Mouse (Mus musculus) lung, adult 2 months (tissue): ENCODE results near the gene 6330403K07Rik. TPM values are rescaled to one million over a fixed set of nuclear protein-coding genes. Genes with fewer than 3 reads are reported as not detected.
A peak's percentile ranks its signal among the peaks of the same experiment; 100 is the strongest.

ENCODE experiments used
- DNase-seq: peaks from one replicate; pipeline ENCODE4 v3.0.0; 2022
- H3K4me1 ChIP-seq: fragments of 200-500 bp; 2 replicates; pipeline ENCODE4 v1.6.1; 2011; ENCODE audit warnings: low read length; ENCODE audit not compliant: control insufficient read depth, insufficient read depth
- H3K4me3 ChIP-seq: fragments of 200-500 bp; replicated peaks from 2 replicates; pipeline ENCODE3; 2011; ENCODE audit warnings: low read depth, mild to moderate bottlenecking, control low read depth, low read length; ENCODE audit errors: extremely low read depth
- CTCF ChIP-seq: fragments of 200-500 bp; IDR thresholded peaks from 2 replicates; pipeline ENCODE4 v1.5.1; 2011; ENCODE audit warnings: mild to moderate bottlenecking, low read length, control low read depth; ENCODE audit not compliant: insufficient read depth
- POLR2A ChIP-seq: fragments of 200-500 bp; IDR thresholded peaks from 2 replicates; pipeline ENCODE4 v1.6.1; 2011; ENCODE audit warnings: low read depth, mild to moderate bottlenecking, control low read depth, low read length, borderline replicate concordance; ENCODE audit errors: extremely low read depth
- WGBS: fragments of 180-500 bp; shearing (Covaris S2); methylation state at CpG from one replicate; pipeline ENCODE4 v1.1.7; 2018; 5-methylcytosine and 5-hydroxymethylcytosine counted together
- polyA plus RNA-seq: library from polyadenylated mRNA; depleted of rRNA; stranded (reverse); fragments of >200 nt; gene quantifications from 2 replicates; pipeline ENCODE4 v1.2.3, GENCODE M21; 2012

The 6330403K07Rik gene
- polyA plus RNA-seq, 1 experiment: 1.5 TPM

DNA sequence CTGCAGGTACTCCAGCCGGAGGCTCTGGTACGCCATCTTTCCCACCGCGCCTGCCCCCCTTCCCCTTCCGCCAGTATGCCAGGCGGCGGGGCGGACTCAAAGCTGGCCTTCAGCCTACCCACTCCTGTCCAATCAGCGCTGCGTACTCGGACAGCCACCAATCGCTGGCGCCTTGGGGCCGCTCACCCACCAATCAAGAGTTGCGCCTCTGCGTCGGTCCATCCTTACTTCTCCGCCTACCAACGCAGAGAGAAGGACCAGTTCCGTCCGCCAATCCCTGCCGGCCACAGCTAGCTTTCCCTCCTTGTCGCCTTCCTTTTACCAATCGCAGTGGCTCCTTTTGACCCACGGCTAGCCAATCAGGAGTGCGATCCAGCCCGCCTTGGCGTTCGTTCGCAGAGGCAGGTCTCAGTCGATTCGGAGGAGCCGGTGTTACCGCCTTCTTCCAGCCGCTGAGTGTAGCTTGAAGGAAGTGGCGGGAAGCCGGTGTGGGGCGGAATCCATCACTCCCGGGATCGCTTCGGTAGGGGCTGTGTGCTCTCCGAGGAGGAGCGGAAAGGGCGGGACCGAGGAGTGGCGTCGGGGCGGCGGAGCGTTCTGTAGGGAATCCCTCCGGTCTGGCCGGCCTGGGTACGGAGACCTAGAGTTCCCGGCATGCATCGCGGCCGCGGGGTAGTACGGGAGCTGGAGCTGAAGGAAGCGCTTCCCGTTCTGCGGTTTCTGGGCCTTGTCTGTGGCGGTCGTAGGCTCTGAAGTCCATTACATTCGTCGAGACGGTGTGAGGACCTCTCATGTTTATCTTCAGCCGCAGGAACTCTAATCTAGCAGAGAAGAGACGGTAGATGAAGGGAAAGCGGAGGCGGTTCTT, 13.9 kb downstream of the 6330403K07Rik start, which contains the start of the genes Mis12 and Derl2:
Gene Mis12, plus strand, starts transcription at position 411 of the 868 bp plus-strand sequence.
Gene Derl2, minus strand, starts transcription at position 641 of the 868 bp plus-strand sequence.
- peak; percentile 96 for DNase-seq
- WGBS: under 1% methylated on average over 71 of the region's 71 CpGs
- Histone ChIP-seq H3K4me1 (peaks cover 17% of the 10 kb centered on the region), H3K4me3 (peak within 1 kb of the TSS; percentile 93)
- no peak for TF ChIP-seq CTCF
- peak; percentile 72; the same call in 1 of the 2 replicates for TF ChIP-seq POLR2A

DNA sequence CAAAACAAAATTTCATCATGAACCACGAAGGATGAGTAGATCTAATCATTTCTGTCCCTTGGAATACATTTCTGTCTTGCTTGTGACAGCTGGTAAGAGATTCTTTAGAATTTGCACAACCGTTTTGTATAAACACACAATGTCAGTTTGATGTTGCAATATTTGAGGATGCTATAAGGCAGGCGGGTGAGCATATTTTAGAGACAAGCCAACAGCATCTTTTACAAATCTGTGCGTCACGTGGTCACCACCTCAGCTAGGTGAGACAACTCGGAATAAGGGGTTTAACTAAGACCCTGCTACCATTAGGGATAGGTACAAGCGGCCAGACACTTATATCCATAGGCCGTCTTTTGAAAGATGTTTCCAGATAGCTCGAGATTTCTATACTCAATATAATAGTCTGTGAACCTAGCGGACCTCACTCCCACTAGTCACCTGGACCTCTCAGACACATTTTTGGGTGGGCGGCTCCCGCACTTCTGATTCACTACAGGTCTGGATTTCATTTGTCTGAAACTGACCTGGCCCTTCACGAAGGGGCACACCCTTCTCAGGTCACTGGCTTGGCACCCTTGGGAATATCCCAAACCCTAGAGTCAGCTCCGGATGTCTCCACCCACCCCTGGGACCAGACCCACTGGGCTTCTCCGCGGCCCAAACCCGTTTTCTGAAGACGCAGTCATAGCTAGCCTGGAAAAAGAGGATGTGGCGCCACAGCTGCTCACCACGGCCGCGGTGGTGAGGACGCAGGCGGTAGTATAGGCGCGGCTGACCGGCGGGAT, 14.7 kb downstream of the 6330403K07Rik start:
- Histone ChIP-seq H3K4me1 (peaks cover 17% of the 10 kb centered on the region), H3K4me3 (peak overlapping the region; percentile 93)
- no peak for DNase-seq
- 3% methylated on average over 28 of the region's 28 CpGs for WGBS
- TF ChIP-seq POLR2A (no peak), CTCF (no peak)

DNA sequence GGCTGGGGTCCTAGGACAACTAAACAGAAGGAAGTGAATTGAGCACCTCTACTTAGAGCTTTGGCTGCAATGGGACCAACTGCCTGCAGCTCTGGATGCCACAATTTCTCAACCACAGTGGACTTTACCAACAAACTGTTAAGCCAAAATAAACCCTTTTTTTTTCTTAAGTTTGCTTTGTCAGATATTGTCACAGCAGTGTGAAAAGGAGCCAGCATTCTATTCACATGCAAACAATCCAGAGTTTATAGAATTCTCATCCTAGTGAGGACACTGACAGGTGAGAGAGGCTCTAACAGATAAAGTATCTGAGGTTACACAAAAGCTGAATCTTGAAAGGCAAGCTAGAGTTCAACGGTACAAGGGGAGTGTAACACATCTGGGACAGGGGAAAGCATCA, 16.3 kb downstream of the 6330403K07Rik start:
- WGBS: 80% methylated on average over 1 of the region's 1 CpGs
- TF ChIP-seq POLR2A (no peak), CTCF (no peak)
- DNase-seq: no peak
- Histone ChIP-seq H3K4me3 (no peak overlapping the region), H3K4me1 (peaks cover 15% of the 10 kb centered on the region)

DNA sequence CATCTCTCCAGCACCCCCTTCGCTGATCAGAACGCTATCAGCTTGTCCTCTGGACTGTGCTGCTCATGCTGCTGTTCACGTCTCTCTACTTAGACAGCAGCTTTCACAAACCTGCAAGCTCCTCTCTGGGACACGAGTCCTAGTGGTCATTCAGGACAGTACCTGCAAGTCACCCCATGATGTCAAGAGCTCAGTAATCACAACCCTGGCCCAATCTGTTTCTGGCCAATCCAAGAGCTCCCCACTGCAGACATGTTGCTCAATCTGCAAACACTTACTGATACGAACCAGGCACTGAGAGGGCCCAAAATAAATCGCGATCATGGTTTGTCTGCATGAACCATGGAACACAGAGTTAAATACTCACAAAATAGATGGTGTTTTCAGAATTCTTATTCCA, 20.6 kb downstream of the 6330403K07Rik start:
- DNase-seq: peak; percentile 28
- H3K4me3 ChIP-seq: no peak overlapping the region
- 77% methylated on average over 7 of the region's 7 CpGs for WGBS
- TF ChIP-seq POLR2A (no peak), CTCF (no peak)
- peaks cover 13% of the 10 kb centered on the region for H3K4me1 ChIP-seq

DNA sequence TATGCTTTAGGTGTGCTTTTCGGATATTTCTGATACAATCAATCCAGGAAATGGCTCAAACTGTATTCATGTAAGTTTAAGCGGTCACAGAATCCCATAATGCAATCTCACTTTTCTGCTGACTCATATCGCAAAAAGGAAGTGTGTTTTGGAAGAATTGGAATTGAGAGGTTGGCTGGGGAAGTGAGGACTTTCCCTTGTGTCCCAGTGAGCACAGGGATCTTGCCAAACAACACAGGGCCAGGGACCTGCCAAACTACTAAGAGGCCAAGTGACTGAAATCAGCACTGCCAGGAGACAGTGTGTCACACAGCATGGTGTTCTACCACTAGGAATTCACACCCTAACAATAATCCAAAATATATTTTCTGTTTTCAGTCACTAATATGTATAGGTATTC, 25.0 kb downstream of the 6330403K07Rik start:
- DNase-seq: no peak
- WGBS: 57% methylated on average over 3 of the region's 3 CpGs
- Histone ChIP-seq H3K4me1 (peaks cover 7% of the 10 kb centered on the region), H3K4me3 (no peak overlapping the region)
- TF ChIP-seq CTCF (no peak), POLR2A (no peak)

DNA sequence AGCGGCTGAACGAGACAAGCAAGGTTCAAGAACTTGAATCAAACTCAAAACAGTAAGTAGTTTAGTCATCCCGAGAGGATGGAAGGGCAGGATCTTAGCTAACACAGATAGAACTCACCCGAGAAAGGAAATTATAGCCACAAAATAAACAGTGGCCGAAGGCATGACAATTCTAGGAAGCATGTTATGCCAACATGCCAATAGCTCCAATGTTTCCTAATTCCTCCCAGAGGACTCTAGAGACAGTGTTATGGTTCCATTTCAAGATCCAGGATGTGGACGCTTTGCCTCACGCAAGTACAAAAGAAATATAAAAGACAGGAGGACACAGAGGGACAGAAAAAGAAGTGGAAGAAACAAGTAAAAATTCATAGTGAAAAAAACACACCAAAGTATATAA, 25.5 kb downstream of the 6330403K07Rik start:
- H3K4me1 ChIP-seq: peaks cover 10% of the 10 kb centered on the region
- no peak overlapping the region for H3K4me3 ChIP-seq
- no peak for DNase-seq
- 53% methylated on average over 7 of the region's 7 CpGs for WGBS
- TF ChIP-seq POLR2A (no peak), CTCF (no peak)

DNA sequence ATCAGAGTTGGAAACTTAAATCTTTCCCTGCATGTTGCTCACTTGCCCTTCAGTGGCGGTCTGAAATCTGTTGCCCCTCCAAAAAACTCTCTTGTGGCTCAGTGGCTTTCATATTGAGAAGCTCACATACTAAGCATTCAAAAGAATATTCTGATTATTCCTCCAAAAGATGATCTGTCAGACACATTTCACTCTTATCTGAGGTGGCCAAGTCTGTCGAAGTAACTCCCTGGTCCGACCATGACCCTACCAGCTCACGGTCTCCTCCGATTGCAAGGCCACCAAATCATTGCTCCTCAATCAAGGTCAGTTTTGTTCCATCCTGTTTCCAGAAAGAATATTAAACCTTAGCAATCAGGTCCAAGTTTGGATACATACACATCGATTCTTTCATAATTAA, 26.3 kb downstream of the 6330403K07Rik start:
- WGBS: 81% methylated on average over 6 of the region's 6 CpGs
- Histone ChIP-seq H3K4me3 (no peak overlapping the region), H3K4me1 (peaks cover 10% of the 10 kb centered on the region)
- DNase-seq: no peak
- TF ChIP-seq POLR2A (no peak), CTCF (no peak)

DNA sequence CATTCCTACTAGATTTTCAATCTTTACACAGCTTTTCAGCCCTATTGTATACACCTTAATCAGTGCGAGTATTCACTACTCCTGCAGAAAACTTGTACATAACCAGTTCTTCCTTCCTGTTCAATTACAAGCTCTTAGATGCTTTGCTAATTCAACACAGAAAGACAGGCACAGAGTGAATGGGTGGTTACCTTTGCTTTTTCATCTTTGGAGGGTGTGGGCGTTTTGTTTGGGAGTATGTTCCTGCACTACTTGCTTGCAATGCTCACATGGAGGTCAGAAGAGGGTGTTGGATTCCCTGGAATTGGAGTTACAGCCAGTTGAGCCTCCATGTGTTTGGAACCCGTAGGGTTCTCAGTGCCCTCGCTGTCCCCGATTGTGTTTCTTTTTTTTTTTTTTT, 28.3 kb downstream of the 6330403K07Rik start:
- WGBS: 28% methylated on average over 5 of the region's 5 CpGs
- peaks cover 10% of the 10 kb centered on the region for H3K4me1 ChIP-seq
- no peak for TF ChIP-seq POLR2A
- peak overlapping the region; percentile 75 for H3K4me3 ChIP-seq
- DNase-seq: no peak

DNA sequence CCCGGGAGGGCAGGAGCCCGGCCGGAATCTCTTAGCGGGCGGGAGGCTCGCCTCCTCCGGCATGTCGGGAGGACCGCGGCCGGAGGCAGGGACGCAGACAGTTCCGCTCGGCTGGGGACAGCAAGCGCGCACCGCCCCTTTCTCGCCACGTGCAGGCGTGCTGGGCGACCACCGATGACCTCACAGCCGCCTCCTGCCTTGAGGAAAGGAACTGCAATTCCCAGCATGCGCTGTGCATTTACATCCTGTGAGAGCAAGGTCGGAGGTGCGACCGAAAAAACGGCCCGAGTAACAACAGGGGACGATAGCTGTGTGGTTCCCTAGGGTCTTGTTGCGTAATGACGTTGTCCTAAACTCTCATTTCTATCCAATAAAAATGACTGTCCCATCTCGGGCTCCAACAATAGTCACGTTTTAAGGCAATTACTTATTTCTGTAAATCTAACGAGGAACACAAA, 29.0 kb downstream of the 6330403K07Rik start, which contains the start of gene Dhx33:
Gene Dhx33, minus strand, starts transcription at position 122 of the 458 bp plus-strand sequence.
- H3K4me3 ChIP-seq: peak within 1 kb of the TSS; percentile 75
- WGBS: under 1% methylated on average over 35 of the region's 35 CpGs
- peak; percentile 93 for DNase-seq
- TF ChIP-seq POLR2A (peak; percentile 31; the same call in 1 of the 2 replicates), CTCF (no peak)
- H3K4me1 ChIP-seq: peaks cover 9% of the 10 kb centered on the region
